Mouse (Mus musculus): ENCODE data around the gene Il16.

DNA sequence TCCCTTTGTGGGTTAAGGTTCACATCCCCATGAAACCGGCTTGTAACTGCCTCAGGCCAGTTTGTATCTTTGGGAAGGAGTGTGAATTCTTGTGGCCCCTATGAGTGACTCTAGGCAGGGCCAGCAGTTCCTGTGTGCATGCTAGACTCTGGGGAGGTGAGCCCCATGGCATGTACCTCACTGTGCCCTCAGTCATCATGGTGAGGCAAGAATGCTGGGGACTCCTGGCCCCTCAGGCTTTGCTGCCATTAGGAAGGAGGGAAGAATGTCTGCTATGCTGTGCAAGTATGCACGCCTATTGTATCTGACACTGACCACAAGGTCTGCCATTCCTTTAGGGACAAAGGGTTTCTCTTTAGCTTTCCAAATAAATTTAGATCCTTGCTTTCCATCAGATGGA lies 104.4 kb downstream of the Il16 start:
- TF ChIP-seq CTCF (IDR thresholded peaks at IDR 0.05; ENCODE audit: low read depth) (no peak), EP300 (IDR thresholded peaks at IDR 0.05; ENCODE audit: low read depth) (no peak)
